22 mouse cellular contexts compared by ENCODE assay signal in genomic region chr13:29368806-29369205, GRCm38 (mm10).
DNase-seq lines count a peak whose midpoint lies in the region; ATAC-seq and TF ChIP-seq lines count a peak whose summit lies in the region.
"Had no signal": no experiment of that assay in that cellular context is flagged by ENCODE, and none has a peak within 500 bp of the region (broad histone marks: within the 10 kb centered on the region; RNA-seq: fewer than 3 reads in every experiment).

No protein-coding gene starts in this region.

- no peak overlapping the region for H3K4me3 ChIP-seq in hindbrain, embryonic 10.5 days
- no peak overlapping the region for H3K4me3 ChIP-seq in hindbrain, embryonic 11.5 days (ENCODE audit: low read depth, low read length)
- no peak overlapping the region for H3K4me3 ChIP-seq in ES-E14 (ENCODE audit: insufficient read depth in 1 of 2, low read depth in 1 of 2, low read length in 2 of 2, poor library complexity in 1 of 2, severe bottlenecking in 1 of 2)
- H3K4me3 ChIP-seq: embryonic facial prominence, embryonic 13.5 days; gastrocnemius, adult 2 months; heart, embryonic 10.5 days; megakaryocyte, embryonic 14.5 days; midbrain, embryonic 15.5 days had no signal

- no peaks in the 10 kb centered on the region for H3K27me3 ChIP-seq in hindbrain, embryonic 10.5 days (ENCODE audit: insufficient read depth, poor library complexity, severe bottlenecking)
- no peaks in the 10 kb centered on the region for H3K27me3 ChIP-seq in hindbrain, embryonic 11.5 days (ENCODE audit: control insufficient read depth, insufficient read depth, low read length)
- H3K27me3 ChIP-seq: embryonic facial prominence, embryonic 13.5 days; megakaryocyte, embryonic 14.5 days; midbrain, embryonic 15.5 days had no signal

- no peaks in the 10 kb centered on the region for H3K9me3 ChIP-seq in hindbrain, embryonic 10.5 days
- no peaks in the 10 kb centered on the region for H3K9me3 ChIP-seq in hindbrain, embryonic 11.5 days (ENCODE audit: control insufficient read depth, low read length)
- H3K9me3 ChIP-seq in ES-E14 (ENCODE audit: control insufficient read depth, insufficient read depth, low read depth, low read length) = no peaks in the 10 kb centered on the region
- H3K9me3 ChIP-seq: embryonic facial prominence, embryonic 13.5 days; heart, embryonic 10.5 days; megakaryocyte, embryonic 14.5 days; midbrain, embryonic 15.5 days had no signal

- WGBS in hindbrain, embryonic 10.5 days = 52% methylated on average over 6 of the region's 6 CpGs
- WGBS in hindbrain, embryonic 11.5 days = 54% methylated on average over 6 of the region's 6 CpGs

- H3K27ac ChIP-seq in hindbrain, embryonic 10.5 days = 0 out of 2 replicates have a peak overlapping the region, but pooled peaks have one; percentile 2
- H3K27ac ChIP-seq in hindbrain, embryonic 11.5 days (ENCODE audit: low read depth, low read length) = no peak overlapping the region
- no peak overlapping the region for H3K27ac ChIP-seq in ES-E14 (ENCODE audit: insufficient read depth, low read depth, low read length, poor library complexity, severe bottlenecking)
- H3K27ac ChIP-seq: embryonic facial prominence, embryonic 13.5 days; gastrocnemius, adult 2 months; heart, embryonic 10.5 days; hindbrain, postnatal 0 days; midbrain, embryonic 15.5 days had no signal

- H3K4me1 ChIP-seq in hindbrain, embryonic 10.5 days (replicated peaks) = peaks cover 47% of the 10 kb centered on the region
- H3K4me1 ChIP-seq in hindbrain, embryonic 11.5 days (replicated peaks; ENCODE audit: control insufficient read depth, insufficient read depth, low read length) = peaks cover 7% of the 10 kb centered on the region
- peaks cover 3 to 4% of the 10 kb centered on the region in 2 experiments; a peak in 3 of 4 replicates for H3K4me1 ChIP-seq in ES-E14 (ENCODE audit: control insufficient read depth in 2 of 2, insufficient read depth in 2 of 2, low read length in 2 of 2, poor library complexity in 1 of 2)

- H3K4me2 ChIP-seq in hindbrain, embryonic 11.5 days (replicated peaks; ENCODE audit: low read depth, low read length) = no peak overlapping the region
- H3K4me2 ChIP-seq: embryonic facial prominence, embryonic 13.5 days; midbrain, embryonic 15.5 days had no signal

- no peaks in the 10 kb centered on the region for H3K36me3 ChIP-seq in hindbrain, embryonic 10.5 days
- H3K36me3 ChIP-seq in hindbrain, embryonic 11.5 days (ENCODE audit: control insufficient read depth, insufficient read depth, low read length) = no peaks in the 10 kb centered on the region
- no peaks in the 10 kb centered on the region for H3K36me3 ChIP-seq in ES-E14 (ENCODE audit: control insufficient read depth, insufficient read depth, low read length, poor library complexity, severe bottlenecking)
- H3K36me3 ChIP-seq: embryonic facial prominence, embryonic 13.5 days; heart, embryonic 10.5 days; midbrain, embryonic 15.5 days had no signal

- ATAC-seq in hindbrain, embryonic 11.5 days (ENCODE audit: low FRiP score) = no peak
- no peak for ATAC-seq in erythroid progenitor cell, adult 5-6 weeks (replicated peaks; ENCODE audit: low FRiP score, poor library complexity, severe bottlenecking)
- ATAC-seq: hindbrain, postnatal 0 days; intestine, embryonic 16.5 days; liver, postnatal 0 days; midbrain, embryonic 15.5 days had no signal

- in situ Hi-C loops in ES-E14 (cut with MboI; ENCODE audit: low sequenced_read_pairs in 2 of 2, unreplicated experiment in 2 of 2) = no loop called here

- DNase-seq in hindbrain, embryonic 10.5 days (ENCODE audit: low spot score) = no peak
- DNase-seq in hindbrain, embryonic 11.5 days (ENCODE audit: low spot score) = no peak
- DNase-seq in ES-CJ7 (ENCODE audit: low read depth, low spot score) = peak; percentile 39
- DNase-seq in ES-E14 (ENCODE audit: low read depth, low spot score) = peak; percentile 48
- peak; percentile 55 for DNase-seq in adrenal gland, postnatal 10 days
- no peak for DNase-seq in neural tube, embryonic 10.5 days (ENCODE audit: extremely low spot score, low spot score)
- DNase-seq: cerebellum, adult 18-20 months; cerebellum, postnatal 25 days; gastrocnemius, adult 2 months; kidney, adult 9 months; kidney, postnatal 14 days; liver, postnatal 0 days; lung, postnatal 36 days; right cerebral cortex, postnatal 14 days; spleen, adult 18-20 months had no signal

- H3K9ac ChIP-seq in hindbrain, embryonic 11.5 days (ENCODE audit: low read depth, low read length) = no peak overlapping the region
- H3K9ac ChIP-seq in ES-E14 (ENCODE audit: insufficient read depth, low read depth, low read length, poor library complexity, severe bottlenecking) = no peak overlapping the region
- H3K9ac ChIP-seq: embryonic facial prominence, embryonic 13.5 days; liver, postnatal 0 days; midbrain, embryonic 15.5 days had no signal

TF ChIP-seq in ES-E14, 5 proteins besides CTCF, POLR2A, EP300 and RAD21:
- TF ChIP-seq ZC3H11A (IDR thresholded peaks at IDR 0.05; ENCODE audit: borderline replicate concordance, low read depth, low read length) (no peak), HCFC1 (IDR thresholded peaks at IDR 0.05; ENCODE audit: borderline replicate concordance, insufficient read depth, low read length) (no peak), MAFK (IDR thresholded peaks at IDR 0.05; ENCODE audit: insufficient read depth, low read depth, low read length) (no peak), CHD2 (IDR thresholded peaks at IDR 0.05; ENCODE audit: low read depth, low read length) (no peak), ZNF384 (IDR thresholded peaks at IDR 0.05; ENCODE audit: low read depth, low read length) (no peak)

Comparison
In these comparisons a context has a peak if more than half of its experiments do, and no peak if none do; other contexts are left out.
1. DNase-seq: peak in ES-CJ7 (single experiment), ES-E14 (single experiment) and adrenal gland, postnatal 10 days (single experiment); none in hindbrain, embryonic 10.5 days (single experiment), hindbrain, embryonic 11.5 days (single experiment) and neural tube, embryonic 10.5 days (single experiment).